Mouse (Mus musculus): Measurements from ENCODE around the gene 4930539E08Rik. TPM values are rescaled to one million over a fixed set of nuclear protein-coding genes. Genes with fewer than 3 reads are reported as not detected.

4930539E08Rik gene
- total RNA-seq, 2 experiments from 2014 or later, result 3.1 to 3.9 TPM

DNA sequence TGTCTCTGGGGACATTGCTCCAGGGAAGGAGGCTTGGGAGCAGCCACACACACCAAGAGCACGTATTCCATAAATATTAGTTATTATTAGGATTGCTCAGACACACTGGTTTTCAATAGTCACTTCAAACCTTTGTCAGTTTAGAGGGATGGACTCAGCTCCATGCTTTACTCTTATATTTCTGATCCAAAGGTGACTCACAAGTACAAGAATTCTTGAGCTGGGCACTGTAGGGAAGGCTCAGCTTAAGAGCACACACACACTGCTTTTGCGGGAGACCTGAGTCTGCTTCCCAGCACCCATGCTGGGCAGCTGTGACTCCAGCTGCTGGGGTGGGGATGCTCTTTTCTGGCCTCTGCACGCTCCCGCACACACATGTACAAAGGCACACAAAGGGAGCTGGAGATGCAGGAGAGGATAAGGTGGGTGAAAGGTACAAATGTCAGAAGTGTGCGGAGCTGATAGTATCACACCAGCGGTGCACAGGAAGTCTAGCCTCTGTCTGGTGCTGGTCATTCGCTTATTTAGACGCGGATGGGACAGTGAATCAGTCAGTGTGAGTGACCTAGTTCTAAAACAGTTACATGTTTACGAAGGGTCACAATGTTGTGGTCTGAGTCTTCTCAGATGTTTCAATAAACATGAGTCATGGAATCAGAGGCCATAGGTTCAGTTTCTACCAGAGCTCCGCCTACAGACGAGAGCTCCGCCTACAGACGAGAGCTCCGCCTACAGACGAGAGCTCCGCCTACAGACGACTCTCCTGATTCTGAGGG lies 16.5 kb upstream of the 4930539E08Rik start:
- DNase-seq (ENCODE audit: extremely low spot score in 1 of 2, low spot score in 1 of 2), result no peak

DNA sequence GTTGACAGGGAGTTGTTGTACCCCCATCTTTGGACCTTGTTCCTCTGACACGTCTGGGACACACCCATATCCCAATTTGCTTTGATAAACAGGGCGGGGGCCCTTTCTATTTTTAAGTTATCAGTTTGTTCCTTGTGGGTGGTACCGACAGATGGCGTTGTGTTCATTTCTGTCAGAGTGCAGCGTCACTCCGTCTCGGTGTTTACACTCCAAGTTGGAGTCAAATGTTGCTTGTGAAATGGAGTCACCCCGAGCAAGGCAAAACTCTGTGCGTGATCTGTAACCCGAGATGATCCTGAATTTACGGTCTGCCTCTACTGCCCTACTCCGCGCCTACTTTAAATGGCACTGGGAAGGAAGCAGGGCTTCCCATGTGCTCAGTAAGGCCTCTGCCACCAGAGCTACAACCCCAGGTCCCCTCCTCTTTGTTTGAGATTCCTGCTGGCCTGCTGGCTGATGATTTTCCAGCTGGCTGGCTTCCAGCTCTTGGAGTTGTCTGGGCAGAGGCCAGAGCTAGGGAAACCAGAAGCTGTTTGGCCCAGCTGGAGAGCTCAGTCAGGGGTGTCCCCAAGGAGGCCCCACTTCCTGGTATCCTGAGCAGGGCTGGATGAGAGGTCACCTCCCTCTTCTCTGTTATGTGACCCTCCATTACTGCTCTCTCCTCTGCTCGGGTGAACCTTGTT lies 15.4 kb upstream of the 4930539E08Rik start:
- DNase-seq (ENCODE audit: extremely low spot score in 1 of 2, low spot score in 1 of 2), result peak; percentile 31 to 54

DNA sequence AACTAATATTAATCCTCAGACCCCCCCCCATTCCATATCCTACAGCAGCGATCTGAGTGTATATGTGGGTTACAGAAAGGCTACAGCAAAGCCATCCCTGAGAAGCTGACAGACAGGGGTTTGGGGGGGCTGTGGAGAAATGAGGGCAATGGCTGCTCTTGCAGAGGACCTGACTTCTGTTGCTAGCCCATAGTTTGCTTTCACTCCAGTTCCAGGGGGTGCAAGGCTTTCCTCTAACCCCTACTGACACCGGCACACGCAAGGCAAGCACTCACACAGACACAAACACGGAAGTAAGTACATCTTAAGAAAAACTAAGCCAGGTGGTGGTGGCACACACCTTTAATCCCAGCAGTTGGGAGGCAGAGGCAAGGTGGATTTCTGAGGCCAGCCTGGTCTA lies 14.2 kb upstream of the 4930539E08Rik start:
- DNase-seq (ENCODE audit: extremely low spot score in 1 of 2, low spot score in 1 of 2), result no peak

DNA sequence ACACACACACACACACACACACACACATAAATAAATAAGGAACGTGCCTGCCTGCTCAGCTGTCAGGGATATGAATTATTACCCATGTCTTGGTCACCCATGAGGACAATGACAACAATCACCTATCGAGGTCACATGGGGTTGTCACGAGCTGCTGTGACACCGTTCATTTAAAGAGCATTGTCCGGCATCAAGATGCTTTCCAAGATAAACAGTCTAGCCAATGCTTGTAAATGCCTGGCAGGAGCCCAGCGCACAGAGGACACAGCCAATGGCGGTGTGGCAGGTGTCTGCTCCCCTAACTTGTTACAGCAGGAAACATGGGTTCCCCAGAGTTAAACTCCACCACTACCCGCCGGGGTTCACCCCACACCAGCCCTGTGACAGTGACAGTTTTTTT lies 12.9 kb upstream of the 4930539E08Rik start:
- DNase-seq (ENCODE audit: extremely low spot score in 1 of 2, low spot score in 1 of 2), result no peak

DNA sequence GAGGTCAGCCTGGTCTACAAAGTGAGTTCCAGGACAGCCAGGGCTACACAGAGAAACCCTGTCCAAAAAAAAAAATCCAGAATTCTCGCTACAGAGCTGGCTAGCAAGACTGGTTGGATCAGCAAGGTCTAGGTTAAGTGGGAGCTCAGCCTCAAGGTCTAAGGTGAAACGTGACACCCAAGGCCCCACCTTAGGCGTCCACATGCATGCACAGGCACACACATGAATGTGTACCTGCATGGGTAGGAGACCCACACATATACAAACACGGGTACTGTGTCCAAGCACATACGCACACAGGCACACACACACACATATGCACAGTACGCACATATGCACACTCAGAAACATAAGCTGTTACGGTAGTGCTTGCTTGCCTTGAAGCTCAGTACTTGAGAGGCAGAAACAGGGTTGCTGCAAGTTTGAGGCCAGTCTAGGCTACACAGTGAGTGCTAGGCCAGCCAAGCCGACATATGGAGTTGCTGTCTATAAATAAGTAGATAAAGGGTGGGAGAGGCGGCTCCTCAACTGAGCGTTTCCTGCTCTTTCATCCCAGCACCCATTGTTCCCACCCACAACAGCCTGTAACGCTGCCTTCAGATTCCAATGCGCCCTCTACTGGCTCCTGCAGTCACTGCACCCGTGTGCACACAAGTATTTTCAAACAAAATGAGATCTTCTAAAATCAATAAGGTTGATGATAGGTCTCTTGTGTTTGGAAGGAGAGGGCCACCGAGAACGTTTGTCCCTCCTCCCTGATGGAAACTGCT lies 11.9 kb upstream of the 4930539E08Rik start:
- peak in 1 of 2 experiments; percentile 57 for DNase-seq (ENCODE audit: extremely low spot score in 1 of 2, low spot score in 1 of 2)

DNA sequence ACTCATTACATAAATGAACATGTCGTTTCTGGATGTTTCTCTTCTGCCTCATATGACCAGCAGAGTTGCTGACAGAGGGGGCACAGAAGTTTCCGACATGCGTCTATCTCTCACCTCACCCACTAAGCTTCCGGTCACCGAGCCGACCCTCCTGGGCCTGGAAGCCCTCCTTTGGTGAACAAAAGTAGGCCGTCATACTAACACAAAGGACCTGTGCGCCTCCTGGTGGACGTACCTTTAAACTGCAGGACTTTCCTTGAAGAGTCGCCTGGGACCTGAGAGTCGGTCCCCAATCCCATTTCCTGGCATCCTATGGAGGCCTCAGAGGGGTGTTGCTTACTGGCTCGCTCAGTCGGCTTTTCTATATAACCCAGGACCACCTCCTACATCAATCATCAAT lies 11.3 kb upstream of the 4930539E08Rik start:
- peak; percentile 77 to 89 for DNase-seq (ENCODE audit: extremely low spot score in 1 of 2, low spot score in 1 of 2)

DNA sequence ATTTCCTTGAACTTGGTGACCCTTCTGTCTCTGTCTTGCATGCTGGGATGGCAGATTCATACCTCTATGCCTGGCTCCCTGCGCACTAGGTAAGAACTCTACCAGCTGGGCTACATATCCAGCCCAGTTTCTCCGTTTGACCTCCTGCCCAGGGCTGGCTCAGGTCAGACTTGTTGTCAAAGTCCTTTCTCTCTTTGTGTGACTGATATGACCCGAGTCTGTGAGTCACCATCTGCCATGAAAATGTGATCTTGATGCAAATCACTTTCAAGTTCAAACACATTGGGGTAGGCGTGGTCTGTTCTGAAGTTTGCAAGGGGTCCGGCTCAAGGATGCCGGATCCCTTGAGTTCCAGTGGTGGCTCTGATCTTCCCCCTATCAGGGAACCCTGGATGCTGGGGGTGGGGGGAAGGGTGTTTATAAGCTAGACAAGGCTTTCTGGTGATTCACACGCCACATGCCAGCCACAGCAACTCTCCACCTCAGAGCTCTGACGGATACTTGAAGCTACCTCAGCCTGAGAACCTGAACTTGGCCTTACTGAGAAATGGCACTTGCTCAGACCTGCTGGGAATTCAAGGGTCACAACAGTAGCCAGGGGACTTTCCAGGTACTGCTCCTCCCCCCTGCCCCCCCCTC lies 10.0 kb upstream of the 4930539E08Rik start:
- DNase-seq (ENCODE audit: extremely low spot score in 1 of 2, low spot score in 1 of 2), result no peak

DNA sequence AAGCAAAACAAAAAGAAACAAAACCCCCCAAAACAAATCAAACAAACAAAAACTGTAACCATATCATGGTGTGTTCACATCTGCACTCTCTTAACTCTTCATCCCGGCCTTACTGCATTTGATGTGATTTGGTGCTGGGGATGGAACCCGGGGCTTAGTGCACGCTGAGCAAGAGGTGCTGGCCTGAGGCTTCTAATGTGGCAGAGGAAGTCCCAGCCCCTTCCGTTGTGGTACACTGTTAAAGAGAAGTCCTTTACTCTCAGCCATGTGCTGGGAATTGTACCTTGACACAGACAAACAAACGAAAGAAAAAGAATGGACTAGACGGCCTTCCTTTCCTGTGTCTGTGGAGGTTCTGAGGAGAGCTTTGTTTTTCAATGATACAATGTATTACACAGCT lies 7.0 kb upstream of the 4930539E08Rik start:
- DNase-seq (ENCODE audit: extremely low spot score in 1 of 2, low spot score in 1 of 2), result no peak

DNA sequence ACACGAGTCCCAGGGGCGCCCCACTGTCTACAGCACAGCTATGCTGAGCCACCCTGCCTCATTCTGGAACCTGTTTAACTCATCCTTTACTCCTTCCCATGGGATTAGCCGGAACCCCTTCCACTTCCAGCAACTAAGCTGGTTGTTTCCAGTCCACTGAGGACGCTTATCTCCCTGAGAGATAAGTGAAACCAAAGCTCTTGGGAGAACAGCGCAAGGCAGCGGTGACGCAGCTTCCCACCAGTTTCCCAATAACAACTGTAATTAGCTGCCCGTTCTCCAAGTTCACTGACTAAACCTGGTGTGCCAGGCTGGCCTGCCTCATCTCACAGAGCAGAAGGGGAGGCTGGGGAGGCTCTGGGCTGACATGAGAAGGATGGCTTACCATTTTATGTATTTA lies 6.0 kb upstream of the 4930539E08Rik start:
- no peak for DNase-seq (ENCODE audit: extremely low spot score in 1 of 2, low spot score in 1 of 2)

DNA sequence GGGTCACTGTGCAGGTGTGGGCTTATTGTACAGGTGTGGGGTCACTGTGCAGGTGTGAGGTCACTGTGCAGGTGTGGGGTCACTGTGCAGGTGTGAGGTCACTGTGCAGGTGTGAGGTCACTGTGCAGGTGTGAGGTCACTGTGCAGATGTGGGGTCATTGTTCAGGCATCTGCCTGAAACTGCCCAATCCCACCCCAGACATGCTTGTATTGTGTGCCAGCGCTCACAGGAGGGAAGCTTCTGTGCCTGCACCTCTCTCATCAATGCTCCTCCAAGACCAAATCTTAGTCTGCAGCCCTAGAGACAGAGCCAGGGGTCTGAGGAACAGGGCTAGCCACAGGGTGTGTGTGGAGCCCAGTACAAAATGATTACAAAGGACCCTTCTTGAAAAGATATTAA lies 1.4 kb upstream of the 4930539E08Rik start:
- DNase-seq (ENCODE audit: extremely low spot score in 1 of 2, low spot score in 1 of 2), result no peak

DNA sequence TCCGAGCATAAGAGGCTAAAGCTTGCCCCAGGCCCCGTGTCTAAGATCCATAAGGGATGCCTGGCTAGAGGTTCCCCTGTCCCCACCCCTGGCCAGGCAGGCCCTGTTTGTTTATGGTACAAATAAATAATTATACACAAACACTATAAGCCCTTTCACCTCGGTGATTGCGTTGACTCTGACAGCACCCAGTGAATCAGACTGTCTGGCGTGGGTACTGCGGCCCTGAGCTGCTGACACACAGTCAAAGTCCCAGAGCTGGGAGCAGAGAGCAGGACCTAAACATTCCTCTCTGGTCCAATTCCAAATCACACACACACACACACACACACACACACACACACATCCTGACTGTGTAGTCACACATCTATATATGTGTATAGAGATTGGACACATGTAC lies 1.2 kb downstream of the 4930539E08Rik start:
- no peak for DNase-seq (ENCODE audit: extremely low spot score in 1 of 2, low spot score in 1 of 2)

DNA sequence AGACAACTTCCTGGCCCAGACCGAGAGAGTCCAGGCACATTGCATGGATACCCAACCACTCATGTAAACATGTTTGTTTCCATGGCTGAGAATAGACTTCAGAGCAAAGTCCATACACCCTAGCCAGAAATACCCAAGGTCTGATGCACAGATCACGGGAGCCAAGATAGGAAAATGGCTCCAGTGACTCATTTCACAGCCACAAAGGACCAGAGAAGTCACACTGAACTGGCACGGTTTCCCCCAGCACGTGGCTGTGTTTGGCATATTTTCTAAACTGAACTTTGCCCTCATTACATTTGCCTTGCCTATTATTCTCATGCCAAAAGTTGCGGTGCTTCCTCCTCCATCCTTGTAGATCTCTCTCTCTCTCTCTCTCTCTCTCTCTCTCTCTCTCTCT lies 1.9 kb downstream of the 4930539E08Rik start:
- no peak for DNase-seq (ENCODE audit: extremely low spot score in 1 of 2, low spot score in 1 of 2)

DNA sequence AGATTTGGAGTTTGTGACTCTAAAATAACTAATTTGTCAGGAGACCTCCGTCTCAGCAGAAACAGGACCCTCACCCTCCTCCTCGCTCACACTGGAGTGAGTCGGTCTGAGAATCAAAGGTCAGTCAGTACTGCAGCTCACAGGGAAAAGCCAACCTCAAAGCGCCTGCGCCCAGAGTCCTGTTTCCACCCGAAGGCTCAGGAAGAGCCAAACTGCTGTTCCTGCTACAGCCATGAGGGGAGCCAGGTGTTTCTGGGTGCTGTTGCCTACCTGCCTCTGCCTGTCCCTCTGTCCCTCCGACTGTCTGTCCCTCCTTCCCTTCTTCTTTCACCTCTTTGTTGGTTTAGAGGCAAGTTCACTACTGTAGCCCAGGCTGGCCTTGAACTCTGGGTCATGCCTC lies 5.0 kb downstream of the 4930539E08Rik start:
- no peak for DNase-seq (ENCODE audit: extremely low spot score in 1 of 2, low spot score in 1 of 2)

DNA sequence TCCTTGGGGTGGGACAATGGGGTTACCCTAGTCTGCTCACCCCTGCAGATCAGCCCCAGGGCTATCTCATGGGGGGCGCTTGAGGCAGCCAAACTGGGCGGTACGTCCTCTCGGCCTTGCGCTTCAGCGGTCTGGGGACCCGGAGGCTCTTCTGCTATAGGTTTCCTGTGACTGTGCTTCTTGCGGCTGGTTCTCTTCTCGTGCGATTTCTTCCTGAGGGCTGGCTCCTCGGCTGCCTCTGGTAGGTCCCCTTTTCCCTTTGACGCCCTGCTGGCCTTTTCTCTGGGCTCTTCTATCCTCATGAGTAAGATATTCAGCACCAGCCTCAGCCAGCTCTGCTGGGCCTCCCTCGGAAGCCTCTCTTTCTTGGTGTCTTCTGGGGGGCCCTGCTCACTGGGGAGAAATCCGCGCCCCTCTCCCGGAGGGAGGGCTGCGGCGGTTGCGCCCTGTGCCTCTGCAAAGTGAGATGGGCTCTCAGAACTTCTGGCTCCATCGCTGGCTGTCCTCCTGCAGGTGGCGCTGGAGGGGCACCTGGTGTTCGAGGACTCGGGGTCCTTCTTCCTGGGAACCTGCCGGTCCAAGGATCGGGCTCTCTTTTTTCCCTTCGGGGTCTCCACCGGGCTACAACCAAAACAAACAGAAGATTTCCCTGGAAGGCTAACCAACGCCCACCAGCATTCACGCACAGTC lies 5.7 kb downstream of the 4930539E08Rik start:
- DNase-seq (ENCODE audit: extremely low spot score in 1 of 2, low spot score in 1 of 2), result peak in 1 of 2 experiments; percentile 43

DNA sequence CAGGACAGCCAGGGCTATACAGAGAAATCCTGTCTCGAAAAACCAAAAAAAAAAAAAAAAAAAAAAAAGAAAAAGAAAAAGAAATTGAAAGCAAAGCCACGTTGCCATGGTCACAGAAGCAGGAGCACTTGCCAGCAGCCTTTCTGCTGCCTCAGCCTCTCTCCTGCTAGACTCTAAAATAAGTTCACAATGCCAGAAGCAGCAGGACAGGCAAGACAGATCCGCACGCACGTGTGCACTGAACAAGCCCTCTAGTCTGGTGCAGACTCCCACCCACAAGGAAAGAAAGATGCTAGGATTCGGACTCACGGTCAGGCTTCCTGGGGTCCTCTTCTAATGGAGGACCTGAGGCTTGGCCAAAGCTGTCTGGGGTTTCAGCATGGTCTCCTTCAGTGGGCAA lies 7.2 kb downstream of the 4930539E08Rik start:
- DNase-seq (ENCODE audit: extremely low spot score in 1 of 2, low spot score in 1 of 2), result no peak

DNA sequence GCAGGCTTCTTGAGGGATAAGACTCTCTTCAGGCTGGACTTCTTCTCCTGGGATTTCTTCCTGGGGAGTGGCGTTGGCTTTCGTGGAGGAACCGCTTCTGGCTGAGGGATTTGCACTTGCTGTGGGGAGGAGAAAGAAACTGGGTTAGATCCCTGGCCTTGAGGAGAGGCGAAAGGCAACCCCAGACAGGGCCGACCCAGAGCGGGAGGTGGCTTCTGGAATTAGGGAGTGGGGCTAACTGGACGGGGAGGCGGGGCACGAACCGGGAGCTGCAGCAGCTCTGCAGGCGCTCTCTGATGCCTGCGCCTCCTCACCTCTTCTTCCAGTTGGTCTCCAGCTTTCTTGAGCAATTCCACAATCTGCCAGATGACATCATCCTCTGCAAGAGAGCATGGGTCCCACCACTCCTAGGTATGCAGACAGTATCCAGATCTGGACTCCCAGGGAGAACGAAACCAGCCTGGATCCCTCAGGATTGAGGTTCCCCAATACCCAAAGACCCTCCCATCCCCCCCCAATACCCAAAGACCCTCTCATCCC lies 9.7 kb downstream of the 4930539E08Rik start:
- DNase-seq (ENCODE audit: extremely low spot score in 1 of 2, low spot score in 1 of 2), result peak in 1 of 2 experiments; percentile 28

DNA sequence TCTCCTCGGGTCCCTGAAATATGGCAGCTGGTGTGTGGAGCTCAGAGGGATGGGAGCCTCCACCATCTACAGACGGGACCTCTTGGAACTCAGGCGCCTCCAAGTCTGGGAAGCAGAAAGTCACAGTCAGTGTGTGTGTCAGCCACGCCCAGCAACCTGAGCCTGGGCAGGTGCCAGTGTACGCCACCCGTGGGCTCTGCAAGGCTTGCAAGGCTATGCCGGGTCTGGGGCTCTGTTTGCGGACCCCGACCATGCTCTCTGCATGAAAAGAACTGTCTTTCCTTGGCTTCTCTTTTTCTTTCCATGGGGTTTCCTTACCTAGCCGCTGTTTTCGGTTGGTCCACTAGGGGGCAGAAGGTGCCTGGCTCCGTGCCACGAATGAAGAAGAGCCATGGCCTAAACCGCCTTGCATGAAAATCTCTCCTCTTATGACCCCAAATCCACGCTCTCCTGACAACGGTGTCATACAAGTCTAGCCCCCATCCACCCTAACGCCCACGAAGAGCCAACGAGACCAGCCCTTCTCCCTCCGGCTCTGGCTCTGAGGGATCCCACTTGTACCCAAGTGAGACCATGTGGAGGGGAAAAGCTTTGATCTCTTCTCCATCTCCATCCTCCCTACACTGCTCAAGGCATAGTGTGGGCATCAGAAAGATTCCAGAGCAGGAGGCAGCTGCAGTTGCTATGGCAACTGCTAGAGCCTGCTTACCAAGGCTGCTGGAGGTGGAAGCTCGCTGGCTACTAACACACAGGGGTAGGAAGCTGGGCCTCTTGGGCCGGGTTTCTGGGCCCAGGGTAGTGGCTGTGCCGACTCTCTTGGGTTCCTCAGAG lies 10.4 kb downstream of the 4930539E08Rik start:
- peak; percentile 62 to 76 for DNase-seq (ENCODE audit: extremely low spot score in 1 of 2, low spot score in 1 of 2)

DNA sequence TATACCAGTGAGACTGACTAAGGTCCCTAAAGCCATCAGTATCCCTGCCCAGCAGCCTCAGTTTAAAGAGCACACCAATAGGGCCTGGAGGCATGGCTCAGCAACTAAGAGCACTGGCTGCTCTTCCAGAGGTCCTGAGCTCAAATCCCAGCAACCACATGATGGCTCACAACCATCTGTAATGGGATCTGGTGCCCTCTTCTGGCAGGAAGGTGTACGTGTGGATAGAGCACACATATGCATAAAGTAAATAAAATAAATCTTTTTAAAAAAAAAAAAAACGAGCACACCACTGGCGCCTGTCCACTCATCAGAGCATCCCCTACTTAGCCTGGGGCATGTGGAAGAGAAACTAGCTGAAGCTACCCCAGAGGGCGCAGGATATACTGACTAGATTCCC lies 13.6 kb downstream of the 4930539E08Rik start:
- DNase-seq (ENCODE audit: extremely low spot score in 1 of 2, low spot score in 1 of 2), result no peak

DNA sequence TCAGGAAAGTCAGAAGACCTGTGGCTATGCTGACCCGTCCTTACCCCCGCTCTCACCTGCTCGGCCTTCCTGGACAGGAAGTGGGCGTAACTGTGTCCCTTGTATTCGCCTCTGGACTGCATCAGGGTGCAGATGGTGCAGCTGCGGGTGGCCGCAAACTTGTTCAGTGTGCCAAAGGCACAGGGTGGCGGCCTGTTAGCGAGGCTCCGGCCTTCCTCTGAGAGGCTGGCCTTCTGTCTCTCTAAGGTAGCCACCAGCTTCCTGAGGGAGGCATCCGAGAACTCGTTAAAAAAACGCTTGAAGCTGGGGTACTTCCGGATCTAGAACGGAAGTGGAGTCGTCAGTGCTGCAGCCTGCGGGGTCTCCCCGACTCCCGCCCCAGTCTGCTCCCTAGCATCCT lies 15.7 kb downstream of the 4930539E08Rik start:
- no peak for DNase-seq (ENCODE audit: extremely low spot score in 1 of 2, low spot score in 1 of 2)
